Mouse (Mus musculus) testis, adult 2 months (tissue): ENCODE results near the gene 4931409K22Rik.

Experiments
- CTCF ChIP-seq: fragments of 200-500 bp; IDR thresholded peaks from 2 replicates; pipeline ENCODE4 v1.5.1; 2012; ENCODE audit warnings: low read depth, mild to moderate bottlenecking, inconsistent platforms, low read length, moderate library complexity; ENCODE audit not compliant: control insufficient read depth, insufficient read depth, insufficient replicate concordance
- POLR2A ChIP-seq: fragments of 200-500 bp; IDR thresholded peaks from 2 replicates; pipeline ENCODE4 v1.6.1; 2012; ENCODE audit warnings: low read depth, mild to moderate bottlenecking, inconsistent platforms, low read length, moderate library complexity; ENCODE audit not compliant: control insufficient read depth

GRCm38 (mm10) chr5:24593230-24593629 is 36.6 kb upstream of the 4931409K22Rik start:
- TF ChIP-seq POLR2A, result no peak
- TF ChIP-seq CTCF, result no peak
